Mouse (Mus musculus): ENCODE measurements at regions not wholly inside any gene's neighbourhood (a gene's known extent, or its start where the extent isn't known, plus 50 kb on each side); places are given as distances from the start of the nearest gene placed in this dataset.

- no peak for TF ChIP-seq CTCF (IDR thresholded peaks at IDR 0.05; ENCODE audit: low read depth)
- TF ChIP-seq EP300 (IDR thresholded peaks at IDR 0.05; ENCODE audit: low read depth): no peak
Measured at GRCm38 (mm10) chr10:17522026-17522541, 200.9 kb upstream of the Cited2 start.

Measured in liver, embryonic 14.5 days (tissue).